In the genomic region with DNA sequence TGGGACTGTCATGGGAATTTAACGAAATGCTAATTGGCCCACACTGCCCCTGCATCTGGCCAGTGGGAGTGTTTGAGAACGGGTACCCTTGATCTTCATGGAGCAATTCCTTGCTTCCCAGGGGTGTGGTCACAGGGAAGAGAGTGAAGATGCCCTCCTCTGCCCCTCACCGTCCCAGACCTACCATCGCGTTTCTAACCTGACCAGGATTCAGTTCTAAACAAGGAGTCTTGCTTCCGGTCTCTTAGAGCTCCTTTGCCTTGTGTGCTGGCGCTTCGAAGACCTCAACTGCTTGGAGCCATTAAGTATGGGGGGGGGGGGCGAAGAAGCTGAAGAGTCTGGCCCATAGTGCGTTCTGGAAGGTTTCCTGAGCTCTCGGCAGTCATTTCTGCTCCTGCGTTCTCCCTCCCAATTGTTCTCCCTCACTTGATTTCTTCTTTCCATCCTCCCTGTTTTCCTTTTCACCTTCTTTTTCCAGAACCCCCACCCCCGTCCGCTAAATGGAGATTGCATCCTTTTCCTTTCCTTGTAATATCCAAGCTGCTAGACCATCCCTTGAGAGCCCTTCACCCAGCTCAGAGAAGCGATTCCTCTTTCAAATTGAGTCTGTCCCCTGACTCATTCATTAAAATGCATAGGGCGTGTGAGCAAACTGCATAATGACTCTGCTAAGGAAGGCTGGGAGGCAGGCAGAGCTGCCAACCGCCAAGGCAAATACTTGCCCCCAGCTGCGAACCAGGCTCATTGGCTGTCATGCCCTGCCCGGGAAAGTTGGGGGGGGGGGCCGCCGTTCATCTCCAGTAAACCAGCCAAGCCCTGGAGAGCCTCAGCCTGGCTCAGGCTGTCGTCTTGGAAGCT, we compare ENCODE assay signal across 8 mouse cellular contexts. TPM values are rescaled to one million over a fixed set of nuclear protein-coding genes. Genes with fewer than 3 reads are reported as not detected.
DNase-seq lines count a peak whose midpoint lies in the region; ATAC-seq lines count a peak whose summit lies in the region.

No protein-coding gene starts in this region.

- H3K9me3 ChIP-seq in forebrain, embryonic 13.5 days (replicated peaks) = no peaks in the 10 kb centered on the region
- H3K9me3 ChIP-seq in hindbrain, embryonic 16.5 days (ENCODE audit: control insufficient read depth, low read length) = no peaks in the 10 kb centered on the region

- WGBS in forebrain, embryonic 13.5 days = 5% methylated on average over 22 of the region's 22 CpGs
- 2% methylated on average over 22 of the region's 22 CpGs for WGBS in hindbrain, embryonic 16.5 days

- no peaks in the 10 kb centered on the region for H3K27me3 ChIP-seq in forebrain, embryonic 13.5 days
- no peaks in the 10 kb centered on the region for H3K27me3 ChIP-seq in hindbrain, embryonic 16.5 days (replicated peaks; ENCODE audit: control insufficient read depth, insufficient read depth, low read length)

- peak overlapping the region; percentile 88 for H3K27ac ChIP-seq in forebrain, embryonic 13.5 days
- peak overlapping the region; percentile 84 for H3K27ac ChIP-seq in hindbrain, embryonic 16.5 days (ENCODE audit: low read depth, low read length)

- H3K4me3 ChIP-seq in forebrain, embryonic 13.5 days = 0 out of 2 replicates have a peak overlapping the region, but pooled peaks have one; percentile 3
- peak overlapping the region; percentile 14 for H3K4me3 ChIP-seq in hindbrain, embryonic 16.5 days (ENCODE audit: low read length)

- peak overlapping the region; percentile 49 for H3K4me2 ChIP-seq in forebrain, embryonic 13.5 days
- peak overlapping the region; percentile 48 for H3K4me2 ChIP-seq in hindbrain, embryonic 16.5 days (ENCODE audit: low read length)

- H3K9ac ChIP-seq in forebrain, embryonic 13.5 days = no peak overlapping the region
- H3K9ac ChIP-seq in hindbrain, embryonic 16.5 days (ENCODE audit: low read depth, low read length) = peak overlapping the region; percentile 28; the same call in 1 of the 2 replicates

- peaks cover 46% of the 10 kb centered on the region for H3K4me1 ChIP-seq in forebrain, embryonic 13.5 days
- H3K4me1 ChIP-seq in hindbrain, embryonic 16.5 days (ENCODE audit: control insufficient read depth, insufficient read depth, low read depth, low read length) = peaks cover 24% of the 10 kb centered on the region

- no peaks in the 10 kb centered on the region for H3K36me3 ChIP-seq in forebrain, embryonic 13.5 days (ENCODE audit: poor library complexity, severe bottlenecking)
- H3K36me3 ChIP-seq in hindbrain, embryonic 16.5 days (ENCODE audit: control insufficient read depth, insufficient read depth, low read length) = no peaks in the 10 kb centered on the region

- intact Hi-C loops in left cerebral cortex, postnatal 25 days (cut with DNase I) = loop anchor here (1.0 to 2.0 kb wide), 4 partner anchors 7 to 41 kb away; a partner anchor contains a TSS

- DNase-seq in 416B (ENCODE audit: low read depth) = peak; percentile 41
- DNase-seq in ZHBTc4 (ENCODE audit: low read depth, low spot score) = peak; percentile 72
- DNase-seq in left cerebral cortex, postnatal 25 days (ENCODE audit: low spot score in 2 of 2) = peak; percentile 54 to 89
- DNase-seq in spleen, postnatal 36 days (ENCODE audit: low spot score in 2 of 2) = no peak
- DNase-seq in spleen, postnatal 4 days (ENCODE audit: low spot score in 2 of 2) = no peak

- ATAC-seq in forebrain, embryonic 13.5 days = peak; percentile 92
- peak; percentile 88 for ATAC-seq in hindbrain, embryonic 16.5 days
- ATAC-seq in monocyte, adult 5-6 weeks (replicated peaks; ENCODE audit: insufficient number of reproducible peaks, low FRiP score, low TSS enrichment, poor library complexity, severe bottlenecking) = peak; percentile 50

RNA-seq across cellular contexts. Expression of a gene that starts 42.0 kb away (rescaled TPM):
- 77.0 and 85.2 TPM in 2 replicates for polyA plus RNA-seq in forebrain, embryonic 13.5 days (2015; fragmentation: Nextera tagmentation; extraction: Ambion mirVana)
- polyA plus RNA-seq in hindbrain, embryonic 16.5 days (2015; fragmentation: Nextera tagmentation; extraction: Ambion mirVana) = 97.1 and 101 TPM in 2 replicates
- total RNA-seq in left cerebral cortex, postnatal 25 days (2021) = 100 to 1,000 TPM; 194 to 203 TPM
- total RNA-seq in monocyte, adult 5-6 weeks (2017) = 73.0 to 131 TPM (median 84.8 TPM) in 3 replicates

RNA-seq across cellular contexts. Expression of a gene that starts 53.0 kb away (rescaled TPM):
- polyA plus RNA-seq in forebrain, embryonic 13.5 days (2015; fragmentation: Nextera tagmentation; extraction: Ambion mirVana) = 0.43 TPM in 1 of 2 replicates, not detected in the other
- 3.1 and 5.1 TPM in 2 replicates for polyA plus RNA-seq in hindbrain, embryonic 16.5 days (2015; fragmentation: Nextera tagmentation; extraction: Ambion mirVana)
- total RNA-seq in left cerebral cortex, postnatal 25 days (2021) = 1 to 10 TPM in 1 of 2 experiments, under 1 TPM in 1; 0.92 to 1.0 TPM
- not detected in 3 replicates for total RNA-seq in monocyte, adult 5-6 weeks (2017)

Comparison
In these comparisons a context has a peak if more than half of its experiments do, and no peak if none do; other contexts are left out.
1. DNase-seq: peak in 416B (single experiment), ZHBTc4 (single experiment) and left cerebral cortex, postnatal 25 days (2 of 2); none in spleen, postnatal 36 days (0 of 2) and spleen, postnatal 4 days (0 of 2).
2. Peak in every context shown above with its lines, with median percentiles within 50 percentile points of each other: ATAC-seq.